Mouse (Mus musculus) megakaryocyte, embryonic 14.5 days (primary cell): ENCODE results near the gene Anln. TPM values are rescaled to one million over a fixed set of nuclear protein-coding genes. Genes with fewer than 3 reads are reported as not detected.

Source experiments
- H3K27me3 ChIP-seq: replicated peaks from 2 replicates; pipeline ENCODE3; 2012; ENCODE audit warnings: inconsistent platforms
- H3K36me3 ChIP-seq: replicated peaks from 2 replicates; pipeline ENCODE3; 2012; ENCODE audit warnings: low read length, inconsistent platforms, mixed read lengths
- H3K4me1 ChIP-seq: 2 replicates; pipeline ENCODE4 v1.6.1; 2012; ENCODE audit warnings: inconsistent platforms
- H3K4me3 ChIP-seq: replicated peaks from 2 replicates; pipeline ENCODE3; 2012; ENCODE audit warnings: moderate library complexity, mild to moderate bottlenecking, inconsistent platforms
- H3K9me3 ChIP-seq: 2 replicates; pipeline ENCODE4 v1.6.1; 2012; ENCODE audit warnings: inconsistent platforms
- FLI1 ChIP-seq: IDR thresholded peaks from 2 replicates; pipeline ENCODE4 v1.6.1; 2012; ENCODE audit warnings: low read length, inconsistent platforms, mixed read lengths
- GATA1 ChIP-seq: IDR thresholded peaks from 3 replicates; pipeline ENCODE4 v1.6.1; 2012; ENCODE audit warnings: mixed read lengths, low read length, inconsistent platforms, borderline replicate concordance
- polyA plus RNA-seq: library from polyadenylated mRNA; stranded (reverse); fragments of >175 nt; gene quantifications from 2 replicates; pipeline ENCODE4 v1.2.3, GENCODE M21; 2012; ENCODE audit warnings: low replicate concordance; ENCODE audit not compliant: insufficient read depth

Gene Anln
- polyA plus RNA-seq, 1 experiment = 0.89 TPM

DNA sequence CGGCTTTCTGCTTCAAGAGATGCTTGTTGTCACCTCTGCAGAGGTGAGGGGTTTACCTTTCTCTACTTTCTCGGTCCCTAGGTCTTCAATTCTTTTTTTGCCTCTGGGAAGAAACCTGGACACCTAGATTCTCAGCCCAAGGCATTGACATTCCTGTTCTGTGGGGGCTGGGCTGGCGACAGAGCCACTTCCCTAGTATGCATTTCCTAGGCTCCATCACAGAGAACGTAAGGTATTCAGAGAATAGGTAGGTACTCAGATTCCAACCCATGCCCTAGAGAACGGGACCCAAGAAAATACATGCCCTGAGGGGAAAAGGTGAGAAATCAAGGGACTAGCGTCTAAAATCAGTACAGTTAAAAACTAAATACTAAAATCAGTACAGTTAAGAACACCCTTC, 82.3 kb downstream of the Anln start:
- H3K4me3 ChIP-seq = peak overlapping the region; percentile 96
- no peaks in the 10 kb centered on the region for H3K27me3 ChIP-seq
- peaks cover 11% of the 10 kb centered on the region for H3K9me3 ChIP-seq
- peaks cover 22% of the 10 kb centered on the region for H3K4me1 ChIP-seq
- TF ChIP-seq GATA1 (no peak), FLI1 (no peak)
- peaks cover 34% of the 10 kb centered on the region for H3K36me3 ChIP-seq

DNA sequence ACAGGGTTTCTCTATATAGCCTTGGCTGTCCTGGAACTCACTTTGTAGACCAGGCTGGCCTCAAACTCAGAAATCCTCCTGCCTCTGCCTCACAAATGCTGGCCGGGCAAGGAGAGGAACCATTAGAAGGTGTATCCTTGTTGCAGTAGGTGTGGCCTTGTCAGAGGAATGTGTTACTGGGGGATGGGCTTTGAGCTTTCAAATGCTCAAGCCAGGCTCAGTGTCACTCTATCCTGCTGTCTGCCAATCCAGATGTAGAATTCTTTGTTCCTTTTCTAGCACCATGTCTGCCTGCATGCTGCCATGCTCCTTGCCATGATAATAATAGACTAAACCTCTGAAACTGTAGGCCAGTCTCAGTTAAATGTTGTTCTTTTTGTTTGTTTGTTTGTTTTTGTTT, 86.8 kb downstream of the Anln start:
- TF ChIP-seq GATA1 (no peak), FLI1 (no peak)

More for the DNA sequence above, 86.8 kb downstream of the Anln start:
- Histone ChIP-seq H3K36me3 (peaks cover 67% of the 10 kb centered on the region), H3K9me3 (no peaks in the 10 kb centered on the region; the same call in 1 of the 2 replicates), H3K4me3 (no peak overlapping the region), H3K4me1 (peaks cover 21% of the 10 kb centered on the region), H3K27me3 (no peaks in the 10 kb centered on the region)

Other genes starting within 250 kb of the Anln start
- gene Pigyl, start 232.3 kb downstream of the Anln start, polyA plus RNA-seq = 28.4 TPM in 1 of 2 replicates, not detected in the other
- not detected in 2 replicates for gene Zfp872, start 201.1 kb downstream of the Anln start, polyA plus RNA-seq
- 2.1 and 3.1 TPM in 2 replicates for gene Zfp809, start 163.5 kb downstream of the Anln start, polyA plus RNA-seq
- 0.18 TPM in 1 of 2 replicates, not detected in the other for gene Zfp599, start 129.3 kb downstream of the Anln start, polyA plus RNA-seq
- gene Zfp810, start 81.5 kb downstream of the Anln start, polyA plus RNA-seq = 1.2 TPM in 1 of 2 replicates, not detected in the other
- not detected in 2 replicates for gene 9530077C05Rik, start 22.3 kb upstream of the Anln start, polyA plus RNA-seq
- not detected in 2 replicates for gene Gm17545, start 65.1 kb upstream of the Anln start, polyA plus RNA-seq
- 29.7 and 44.5 TPM in 2 replicates for gene Rp9, start 80.6 kb upstream of the Anln start, polyA plus RNA-seq
- gene Bbs9, start 86.5 kb upstream of the Anln start, polyA plus RNA-seq = 2.3 TPM in 1 of 2 replicates, not detected in the other